Mouse (Mus musculus): Measurements from ENCODE around the gene Meiob. TPM values are rescaled to one million over a fixed set of nuclear protein-coding genes. Genes with fewer than 3 reads are reported as not detected.

Meiob gene
- total and polyA plus RNA-seq, 2 experiments from 2014 or later: 0.15 TPM; not detected in 1

DNA sequence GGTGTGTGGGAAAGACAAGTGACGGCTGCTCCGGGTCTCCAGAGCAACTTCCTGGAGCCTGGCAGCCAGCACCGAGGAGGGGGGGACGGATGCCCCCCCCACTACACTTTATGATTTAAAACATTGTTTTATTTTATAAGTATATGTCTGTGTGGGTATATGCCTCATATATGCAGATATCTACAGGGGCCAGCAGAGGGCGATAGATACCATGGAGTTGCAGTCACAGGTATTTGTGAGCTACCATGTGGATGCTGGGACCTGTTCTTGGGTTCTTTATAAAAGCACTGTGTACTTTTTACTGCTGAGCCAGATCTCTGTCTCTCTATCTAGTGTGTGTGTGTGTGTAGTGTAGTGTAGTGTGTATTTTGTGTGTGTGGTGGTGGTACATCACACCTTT lies 30.8 kb upstream of the Meiob start:
- Histone ChIP-seq H3K9ac (no peak overlapping the region), H3K27me3 (ENCODE audit: insufficient read depth, low read length) (no peaks in the 10 kb centered on the region; the same call in 1 of the 2 replicates), H3K4me1 (ENCODE audit: insufficient read depth) (no peaks in the 10 kb centered on the region), H3K36me3 (ENCODE audit: insufficient read depth) (no peaks in the 10 kb centered on the region), H3K9me3 (ENCODE audit: low read length) (no peaks in the 10 kb centered on the region), H3K4me3 (ENCODE audit: low read depth, low read length) (no peak overlapping the region), H3K27ac (ENCODE audit: low read depth, low read length) (no peak overlapping the region), H3K4me2 (ENCODE audit: low read depth) (no peak overlapping the region)
- TF ChIP-seq CTCF (IDR thresholded peaks at IDR 0.05; ENCODE audit: low read depth): no peak
- 84% methylated on average over 5 of the region's 5 CpGs for WGBS
- DNase-seq (no peak), ATAC-seq (no peak)

DNA sequence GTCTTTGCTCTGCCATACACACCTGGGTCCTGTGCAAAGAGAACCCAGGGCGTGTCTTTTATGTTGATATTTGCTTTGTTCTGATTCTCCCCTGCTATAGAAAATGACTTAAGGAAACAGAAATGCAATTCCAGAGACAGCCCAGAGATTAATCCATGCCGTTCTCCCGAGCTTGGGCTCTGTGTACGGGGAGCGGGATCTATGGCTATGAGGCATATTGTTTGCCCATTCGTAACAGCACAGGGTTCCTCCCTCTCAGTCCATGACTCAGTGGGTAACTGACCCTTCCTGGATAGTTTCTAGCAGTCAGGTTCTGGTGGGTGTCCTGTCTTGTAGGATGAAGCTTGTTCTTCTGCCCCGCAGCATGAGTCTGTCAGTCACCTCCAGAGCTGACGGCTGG lies 28.9 kb upstream of the Meiob start:
- TF ChIP-seq CTCF (IDR thresholded peaks at IDR 0.05; ENCODE audit: low read depth): no peak
- H3K36me3 ChIP-seq (ENCODE audit: insufficient read depth): no peaks in the 10 kb centered on the region
- H3K4me2 ChIP-seq (ENCODE audit: low read depth): no peak overlapping the region
- no peak overlapping the region for H3K4me3 ChIP-seq (ENCODE audit: low read depth, low read length)
- no peaks in the 10 kb centered on the region for H3K27me3 ChIP-seq (ENCODE audit: insufficient read depth, low read length)
- H3K27ac ChIP-seq (ENCODE audit: low read depth, low read length): no peak overlapping the region
- no peaks in the 10 kb centered on the region for H3K9me3 ChIP-seq (ENCODE audit: low read length)
- no peak overlapping the region for H3K9ac ChIP-seq
- no peak for ATAC-seq
- 85% methylated on average over 8 of the region's 8 CpGs for WGBS
- H3K4me1 ChIP-seq (ENCODE audit: insufficient read depth): no peaks in the 10 kb centered on the region
- no peak for DNase-seq

DNA sequence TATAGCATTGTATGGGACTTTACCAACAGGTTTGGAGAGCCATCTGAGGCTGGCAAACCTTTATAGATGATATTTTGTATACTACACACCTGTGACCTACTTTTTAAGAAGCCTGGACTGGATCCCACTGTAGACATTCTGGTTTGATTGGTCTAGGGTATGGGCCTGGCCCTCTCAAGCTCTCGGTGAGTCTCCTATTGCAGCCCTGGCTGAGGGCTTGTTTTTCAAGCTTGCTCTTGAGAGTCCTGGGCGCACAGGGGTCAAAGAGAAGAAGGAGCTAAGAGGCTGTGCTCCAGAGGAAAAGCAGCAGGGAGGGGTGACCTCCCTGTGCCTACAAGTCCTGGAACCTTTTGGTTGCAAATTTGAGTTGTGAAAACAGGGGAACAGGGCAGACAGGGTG lies 27.0 kb upstream of the Meiob start:
- Histone ChIP-seq H3K9ac (no peak overlapping the region), H3K4me3 (ENCODE audit: low read depth, low read length) (no peak overlapping the region), H3K27me3 (ENCODE audit: insufficient read depth, low read length) (no peaks in the 10 kb centered on the region), H3K27ac (ENCODE audit: low read depth, low read length) (no peak overlapping the region), H3K4me1 (ENCODE audit: insufficient read depth) (no peaks in the 10 kb centered on the region), H3K4me2 (ENCODE audit: low read depth) (no peak overlapping the region), H3K9me3 (ENCODE audit: low read length) (no peaks in the 10 kb centered on the region), H3K36me3 (ENCODE audit: insufficient read depth) (no peaks in the 10 kb centered on the region)
- DNase-seq: no peak
- ATAC-seq: no peak
- TF ChIP-seq CTCF (IDR thresholded peaks at IDR 0.05; ENCODE audit: low read depth): no peak
- WGBS: 78% methylated on average over 2 of the region's 2 CpGs

DNA sequence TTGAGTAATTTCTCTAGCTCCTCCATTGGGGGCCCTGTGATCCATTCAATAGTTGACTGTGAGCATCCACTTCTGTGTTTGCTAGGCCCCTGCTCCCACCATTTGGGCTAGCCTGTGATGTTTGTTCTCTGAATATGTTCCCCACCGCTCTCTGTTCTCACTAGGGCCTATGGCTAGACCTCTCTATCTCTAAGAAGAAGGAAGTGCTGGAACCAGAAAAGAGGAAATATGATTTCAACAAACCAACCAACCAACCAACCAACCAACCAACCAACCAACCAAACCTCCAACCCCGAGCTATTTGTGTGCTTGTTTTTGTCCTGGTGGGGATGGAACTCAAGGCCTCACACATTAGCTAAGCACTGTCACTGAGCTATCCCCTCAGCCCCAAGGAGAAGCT lies 23.3 kb upstream of the Meiob start:
- no peak for TF ChIP-seq CTCF (IDR thresholded peaks at IDR 0.05; ENCODE audit: low read depth)

DNA sequence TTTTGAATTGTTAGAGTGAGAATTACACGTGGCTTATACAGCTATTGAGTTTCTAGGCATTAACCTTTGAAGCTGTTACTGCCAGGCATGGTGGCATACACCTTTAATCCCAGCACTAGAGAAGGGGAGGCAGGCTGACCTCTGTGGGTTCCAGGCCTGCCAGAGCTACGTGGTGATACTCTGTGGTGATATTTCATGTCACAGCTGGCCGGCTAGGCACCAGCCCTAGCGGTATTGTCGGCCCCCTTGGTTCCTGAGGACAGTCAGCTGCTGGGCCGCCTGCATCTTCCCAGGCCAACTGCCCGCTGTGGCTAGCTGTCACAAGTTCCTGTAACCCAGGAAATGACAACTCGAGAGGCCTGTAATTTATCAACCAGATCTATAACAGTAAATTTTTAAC lies 11.9 kb upstream of the Meiob start:
- no peak overlapping the region for H3K27ac ChIP-seq (ENCODE audit: low read depth, low read length)
- H3K4me1 ChIP-seq (ENCODE audit: insufficient read depth): no peaks in the 10 kb centered on the region
- H3K9ac ChIP-seq: no peak overlapping the region
- 82% methylated on average over 8 of the region's 8 CpGs for WGBS
- DNase-seq (no peak), ATAC-seq (no peak)
- TF ChIP-seq CTCF (IDR thresholded peaks at IDR 0.05; ENCODE audit: low read depth): no peak
- H3K9me3 ChIP-seq (ENCODE audit: low read length): no peaks in the 10 kb centered on the region
- H3K4me3 ChIP-seq (ENCODE audit: low read depth, low read length): no peak overlapping the region
- H3K27me3 ChIP-seq (ENCODE audit: insufficient read depth, low read length): no peaks in the 10 kb centered on the region
- no peaks in the 10 kb centered on the region for H3K36me3 ChIP-seq (ENCODE audit: insufficient read depth)
- no peak overlapping the region for H3K4me2 ChIP-seq (ENCODE audit: low read depth)

More for the DNA sequence above, 23.3 kb upstream of the Meiob start:
- no peaks in the 10 kb centered on the region for H3K27me3 ChIP-seq (ENCODE audit: insufficient read depth, low read length)
- H3K27ac ChIP-seq (ENCODE audit: low read depth, low read length): no peak overlapping the region
- H3K4me3 ChIP-seq (ENCODE audit: low read depth, low read length): no peak overlapping the region
- H3K9ac ChIP-seq: no peak overlapping the region
- no peaks in the 10 kb centered on the region for H3K9me3 ChIP-seq (ENCODE audit: low read length)
- no peak overlapping the region for H3K4me2 ChIP-seq (ENCODE audit: low read depth)
- no peaks in the 10 kb centered on the region for H3K4me1 ChIP-seq (ENCODE audit: insufficient read depth)
- H3K36me3 ChIP-seq (ENCODE audit: insufficient read depth): no peaks in the 10 kb centered on the region
- no peak for DNase-seq
- WGBS: 93% methylated on average over 2 of the region's 2 CpGs
- ATAC-seq: no peak

DNA sequence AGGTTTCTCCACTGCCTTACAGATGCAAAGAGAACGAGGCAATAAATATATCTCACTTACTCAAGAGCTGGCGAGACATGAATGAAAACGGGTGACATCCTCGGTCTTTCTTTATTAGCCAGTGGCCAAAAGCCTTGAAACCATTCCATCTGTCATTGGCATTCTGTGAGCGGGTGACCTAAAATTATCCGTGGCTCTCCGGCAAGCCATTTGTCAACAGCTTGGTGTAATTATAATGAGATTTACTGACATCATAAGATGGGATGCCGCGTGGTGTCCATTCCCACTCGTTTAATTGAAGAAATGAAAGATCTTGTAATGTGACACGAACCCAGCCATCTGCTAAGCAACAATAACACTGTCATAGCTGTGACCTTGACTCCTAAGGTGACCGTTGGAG lies 9.3 kb upstream of the Meiob start:
- H3K27ac ChIP-seq (ENCODE audit: low read depth, low read length): no peak overlapping the region
- H3K9ac ChIP-seq: no peak overlapping the region

DNA sequence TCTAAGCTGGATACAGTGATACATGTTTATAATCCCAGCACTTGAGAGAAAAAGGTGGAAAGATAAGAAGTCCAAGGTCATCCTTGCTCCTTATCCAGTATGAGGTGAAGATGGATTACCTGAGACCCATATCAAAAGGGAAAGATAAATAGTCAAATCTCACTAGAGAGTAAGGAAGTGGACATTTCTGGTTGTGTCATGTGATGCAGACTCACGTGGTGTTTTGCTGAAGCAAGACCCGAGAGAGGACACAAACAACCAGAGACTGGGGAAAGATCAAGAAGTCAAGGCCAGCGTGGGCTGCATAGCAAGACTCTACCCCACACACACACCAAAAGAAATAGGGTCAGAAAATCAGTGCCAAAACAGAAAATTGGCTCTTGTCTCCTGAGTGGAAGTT lies 7.1 kb upstream of the Meiob start:
- no peak overlapping the region for H3K9ac ChIP-seq
- no peak for DNase-seq
- H3K36me3 ChIP-seq (ENCODE audit: insufficient read depth): no peaks in the 10 kb centered on the region
- WGBS: 75% methylated on average over 3 of the region's 3 CpGs
- H3K4me1 ChIP-seq (ENCODE audit: insufficient read depth): no peaks in the 10 kb centered on the region
- ATAC-seq: no peak
- H3K9me3 ChIP-seq (ENCODE audit: low read length): no peaks in the 10 kb centered on the region
- H3K27ac ChIP-seq (ENCODE audit: low read depth, low read length): no peak overlapping the region
- no peak overlapping the region for H3K4me3 ChIP-seq (ENCODE audit: low read depth, low read length)
- no peak overlapping the region for H3K4me2 ChIP-seq (ENCODE audit: low read depth)
- 0 out of 2 replicates have a peak, but pooled peaks cover 4% of the 10 kb centered on the region for H3K27me3 ChIP-seq (ENCODE audit: insufficient read depth, low read length)
- TF ChIP-seq CTCF (IDR thresholded peaks at IDR 0.05; ENCODE audit: low read depth): no peak

More for the DNA sequence above, 9.3 kb upstream of the Meiob start:
- Histone ChIP-seq H3K4me1 (ENCODE audit: insufficient read depth) (no peaks in the 10 kb centered on the region), H3K9me3 (ENCODE audit: low read length) (no peaks in the 10 kb centered on the region), H3K4me3 (ENCODE audit: low read depth, low read length) (no peak overlapping the region), H3K27me3 (ENCODE audit: insufficient read depth, low read length) (0 out of 2 replicates have a peak, but pooled peaks cover 3% of the 10 kb centered on the region), H3K4me2 (ENCODE audit: low read depth) (no peak overlapping the region), H3K36me3 (ENCODE audit: insufficient read depth) (no peaks in the 10 kb centered on the region)
- 67% methylated on average over 12 of the region's 12 CpGs for WGBS
- ATAC-seq (no peak), DNase-seq (no peak)
- TF ChIP-seq CTCF (IDR thresholded peaks at IDR 0.05; ENCODE audit: low read depth): no peak

DNA sequence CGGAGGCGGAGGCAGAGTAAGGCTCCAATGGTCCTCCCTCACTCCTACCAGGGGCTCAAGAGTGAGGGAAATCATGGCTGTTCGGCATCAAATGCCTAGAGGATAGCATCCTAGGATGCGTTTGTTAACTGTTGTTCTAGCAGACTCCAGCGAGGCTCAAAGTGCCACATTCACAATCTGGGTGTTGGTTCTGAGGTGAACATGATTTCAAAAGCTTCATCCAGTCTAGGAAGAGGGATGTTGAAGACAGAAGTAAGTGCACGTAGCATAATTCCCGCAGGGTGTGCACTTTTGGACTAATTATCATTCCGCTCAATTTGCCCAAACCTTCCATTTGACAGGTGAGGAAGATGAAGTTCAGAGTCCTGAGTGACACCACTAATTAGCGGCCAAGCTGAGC lies 5.9 kb upstream of the Meiob start:
- no peak for TF ChIP-seq CTCF (IDR thresholded peaks at IDR 0.05; ENCODE audit: low read depth)
- ATAC-seq (no peak), DNase-seq (no peak)
- Histone ChIP-seq H3K9me3 (ENCODE audit: low read length) (no peaks in the 10 kb centered on the region), H3K27me3 (ENCODE audit: insufficient read depth, low read length) (0 out of 2 replicates have a peak, but pooled peaks cover 4% of the 10 kb centered on the region), H3K9ac (no peak overlapping the region), H3K36me3 (ENCODE audit: insufficient read depth) (no peaks in the 10 kb centered on the region), H3K4me1 (ENCODE audit: insufficient read depth) (no peaks in the 10 kb centered on the region), H3K4me2 (ENCODE audit: low read depth) (no peak overlapping the region), H3K27ac (ENCODE audit: low read depth, low read length) (no peak overlapping the region), H3K4me3 (ENCODE audit: low read depth, low read length) (no peak overlapping the region)
- WGBS: 60% methylated on average over 9 of the region's 9 CpGs
